Mouse (Mus musculus) megakaryocyte, embryonic 14.5 days (primary cell): Measurements from ENCODE around the gene Serinc2. TPM values are rescaled to one million over a fixed set of nuclear protein-coding genes. Genes with fewer than 3 reads are reported as not detected.

Source experiments
- H3K27me3 ChIP-seq: replicated peaks from 2 replicates; pipeline ENCODE3; 2012; ENCODE audit warnings: inconsistent platforms
- H3K36me3 ChIP-seq: replicated peaks from 2 replicates; pipeline ENCODE3; 2012; ENCODE audit warnings: low read length, inconsistent platforms, mixed read lengths
- H3K4me1 ChIP-seq: 2 replicates; pipeline ENCODE4 v1.6.1; 2012; ENCODE audit warnings: inconsistent platforms
- H3K4me3 ChIP-seq: replicated peaks from 2 replicates; pipeline ENCODE3; 2012; ENCODE audit warnings: moderate library complexity, mild to moderate bottlenecking, inconsistent platforms
- H3K9me3 ChIP-seq: 2 replicates; pipeline ENCODE4 v1.6.1; 2012; ENCODE audit warnings: inconsistent platforms
- FLI1 ChIP-seq: IDR thresholded peaks from 2 replicates; pipeline ENCODE4 v1.6.1; 2012; ENCODE audit warnings: low read length, inconsistent platforms, mixed read lengths
- GATA1 ChIP-seq: IDR thresholded peaks from 3 replicates; pipeline ENCODE4 v1.6.1; 2012; ENCODE audit warnings: mixed read lengths, low read length, inconsistent platforms, borderline replicate concordance
- polyA plus RNA-seq: library from polyadenylated mRNA; stranded (reverse); fragments of >175 nt; gene quantifications from 2 replicates; pipeline ENCODE4 v1.2.3, GENCODE M21; 2012; ENCODE audit warnings: low replicate concordance; ENCODE audit not compliant: insufficient read depth

Serinc2 gene
- 0.39 TPM in 1 of 2 replicates, not detected in the other for polyA plus RNA-seq

- Histone ChIP-seq H3K4me1 (peaks cover 22% of the 10 kb centered on the region), H3K36me3 (no peaks in the 10 kb centered on the region), H3K4me3 (no peak within 1 kb of the TSS), H3K9me3 (peaks cover 4% of the 10 kb centered on the region), H3K27me3 (peaks cover 82% of the 10 kb centered on the region)
- TF ChIP-seq FLI1 (no peak), GATA1 (no peak)
Observed at GRCm38 (mm10) chr4:130279105-130279504, at the start of gene Serinc2. Serinc2 (minus strand) TSS chr4:130279205.

- Histone ChIP-seq H3K4me3 (no peak overlapping the region), H3K36me3 (peaks cover 91% of the 10 kb centered on the region), H3K9me3 (no peaks in the 10 kb centered on the region), H3K4me1 (peaks cover 12% of the 10 kb centered on the region), H3K27me3 (no peaks in the 10 kb centered on the region)
- TF ChIP-seq GATA1: no peak
- no peak for TF ChIP-seq FLI1
Observed at GRCm38 (mm10) chr4:130327366-130327765, 48.4 kb upstream of the Serinc2 start.

GRCm38 (mm10) chr4:130325446-130325845 lies 46.4 kb upstream of the Serinc2 start:
- Histone ChIP-seq H3K4me3 (no peak overlapping the region), H3K36me3 (peaks cover 89% of the 10 kb centered on the region)

GRCm38 (mm10) chr4:130323607-130324006 lies 44.6 kb upstream of the Serinc2 start:
- TF ChIP-seq GATA1 (no peak), FLI1 (no peak)
- Histone ChIP-seq H3K4me3 (no peak overlapping the region), H3K4me1 (peaks cover 15% of the 10 kb centered on the region), H3K27me3 (no peaks in the 10 kb centered on the region), H3K36me3 (peaks cover 93% of the 10 kb centered on the region), H3K9me3 (no peaks in the 10 kb centered on the region)

More at GRCm38 (mm10) chr4:130325446-130325845, 46.4 kb upstream of the Serinc2 start:
- Histone ChIP-seq H3K9me3 (no peaks in the 10 kb centered on the region), H3K27me3 (no peaks in the 10 kb centered on the region), H3K4me1 (peaks cover 12% of the 10 kb centered on the region)
- TF ChIP-seq FLI1 (no peak), GATA1 (no peak)

GRCm38 (mm10) chr4:130323165-130323564 lies 44.2 kb upstream of the Serinc2 start:
- TF ChIP-seq GATA1 (no peak), FLI1 (no peak)
- Histone ChIP-seq H3K4me3 (no peak overlapping the region), H3K27me3 (no peaks in the 10 kb centered on the region), H3K36me3 (peaks cover 93% of the 10 kb centered on the region), H3K4me1 (peaks cover 20% of the 10 kb centered on the region), H3K9me3 (no peaks in the 10 kb centered on the region)

GRCm38 (mm10) chr4:130322567-130322966 lies 43.6 kb upstream of the Serinc2 start:
- Histone ChIP-seq H3K36me3 (peaks cover 93% of the 10 kb centered on the region), H3K4me3 (no peak overlapping the region)
- no peak for TF ChIP-seq FLI1
- no peak for TF ChIP-seq GATA1

GRCm38 (mm10) chr4:130321640-130322039 lies 42.6 kb upstream of the Serinc2 start:
- H3K4me3 ChIP-seq: no peak overlapping the region
- no peaks in the 10 kb centered on the region for H3K9me3 ChIP-seq
- no peaks in the 10 kb centered on the region for H3K27me3 ChIP-seq
- peaks cover 93% of the 10 kb centered on the region for H3K36me3 ChIP-seq
- peaks cover 27% of the 10 kb centered on the region for H3K4me1 ChIP-seq
- TF ChIP-seq GATA1: no peak
- TF ChIP-seq FLI1: no peak

More at GRCm38 (mm10) chr4:130322567-130322966, 43.6 kb upstream of the Serinc2 start:
- no peaks in the 10 kb centered on the region for H3K27me3 ChIP-seq
- H3K9me3 ChIP-seq: no peaks in the 10 kb centered on the region
- peaks cover 22% of the 10 kb centered on the region for H3K4me1 ChIP-seq

- Histone ChIP-seq H3K4me1 (peaks cover 35% of the 10 kb centered on the region), H3K4me3 (no peak overlapping the region), H3K36me3 (peaks cover 95% of the 10 kb centered on the region), H3K27me3 (no peaks in the 10 kb centered on the region), H3K9me3 (no peaks in the 10 kb centered on the region)
- TF ChIP-seq FLI1 (no peak), GATA1 (no peak)
Observed at GRCm38 (mm10) chr4:130319564-130319963, 40.6 kb upstream of the Serinc2 start.

GRCm38 (mm10) chr4:130318122-130318521 lies 39.1 kb upstream of the Serinc2 start:
- no peaks in the 10 kb centered on the region for H3K27me3 ChIP-seq
- TF ChIP-seq GATA1: no peak
- TF ChIP-seq FLI1: no peak
- H3K4me3 ChIP-seq: no peak overlapping the region
- H3K36me3 ChIP-seq: peaks cover 93% of the 10 kb centered on the region
- no peaks in the 10 kb centered on the region for H3K9me3 ChIP-seq
- H3K4me1 ChIP-seq: peaks cover 27% of the 10 kb centered on the region

GRCm38 (mm10) chr4:130316691-130317090 lies 37.7 kb upstream of the Serinc2 start:
- Histone ChIP-seq H3K4me3 (no peak overlapping the region), H3K27me3 (peaks cover 7% of the 10 kb centered on the region), H3K36me3 (peaks cover 82% of the 10 kb centered on the region), H3K9me3 (no peaks in the 10 kb centered on the region), H3K4me1 (peaks cover 24% of the 10 kb centered on the region)
- no peak for TF ChIP-seq FLI1
